Mouse (Mus musculus): Measurements from ENCODE around the gene Zfp609.

DNA sequence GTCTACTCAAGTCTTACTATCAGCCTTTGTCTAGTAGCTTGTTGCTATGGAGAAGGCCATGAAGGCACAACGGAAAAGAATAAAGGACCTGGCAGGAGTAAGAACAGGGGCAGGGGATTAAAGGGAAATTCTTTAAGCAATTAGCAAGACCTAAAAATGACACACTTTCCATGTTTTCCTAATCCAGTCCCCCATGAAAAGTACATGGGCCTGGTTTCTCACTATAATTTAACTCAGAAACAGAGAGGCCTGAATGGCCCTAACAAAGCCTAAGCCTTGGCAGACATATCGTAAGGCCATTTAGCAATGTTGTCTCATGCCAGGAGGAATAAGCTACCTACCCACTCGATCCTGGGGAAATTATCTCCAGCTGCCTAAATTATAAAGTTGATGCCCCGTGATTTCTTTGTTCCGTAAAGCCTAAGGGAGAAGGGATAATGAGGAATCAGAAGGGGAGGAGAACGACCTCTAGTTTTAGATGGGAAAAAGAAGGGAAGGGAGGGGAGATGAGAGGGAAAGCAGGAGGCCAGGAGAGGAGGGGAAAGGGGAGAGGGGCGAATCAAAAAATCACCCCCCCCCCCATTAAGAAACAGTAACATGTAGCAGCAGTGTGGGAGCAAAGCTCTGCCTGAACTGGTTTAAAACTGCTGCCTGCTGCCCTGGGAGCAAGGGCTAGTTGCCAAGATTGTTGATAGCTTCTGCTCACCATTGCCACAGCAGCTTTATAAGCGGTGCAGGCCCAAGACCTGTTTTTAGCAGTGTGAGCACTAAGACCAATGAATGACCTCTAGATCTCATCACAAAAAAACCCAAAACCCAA, 102.7 kb downstream of the Zfp609 start:
- no peak for TF ChIP-seq POLR2A (IDR thresholded peaks at IDR 0.05; ENCODE audit: insufficient read length, low read depth)
- no peak for TF ChIP-seq USF1 (IDR thresholded peaks at IDR 0.05; ENCODE audit: low read depth)
- no peak for TF ChIP-seq SRF (IDR thresholded peaks at IDR 0.05; ENCODE audit: control insufficient read depth, insufficient read length, low read depth)

Data from myocyte (in vitro differentiated cells).